Mouse (Mus musculus) heart, postnatal 0 days (tissue): ENCODE results near the gene Lix1l.

Experiments
- CTCF ChIP-seq: IDR thresholded peaks from 2 replicates; pipeline ENCODE4 v1.5.1; 2016; ENCODE audit warnings: antibody characterized with exemption, control low read depth, low read depth
- EP300 ChIP-seq: IDR thresholded peaks from 2 replicates; pipeline ENCODE4 v1.6.1; 2016; ENCODE audit warnings: antibody characterized with exemption, low read depth

- no peak for TF ChIP-seq CTCF
- TF ChIP-seq EP300: no peak
Measured at GRCm38 (mm10) chr3:96671519-96671918, 70.6 kb downstream of the Lix1l start.
